Mouse (Mus musculus) ZHBTc4 (cell line): ENCODE results near the gene Wt1.
A peak's percentile ranks its signal among the peaks of the same experiment; 100 is the strongest.

ENCODE experiments used
- DNase-seq: peaks from one replicate; pipeline ENCODE4 v3.0.0-alpha.2; 2011; ENCODE audit warnings: low read depth, low spot score

Gene Wt1

GRCm38 (mm10) chr2:105126279-105126678 is at the start of gene Wt1:
TSS of gene Wt1 (plus strand) at chr2:105126529.
- DNase-seq, result peak; percentile 81

DNA sequence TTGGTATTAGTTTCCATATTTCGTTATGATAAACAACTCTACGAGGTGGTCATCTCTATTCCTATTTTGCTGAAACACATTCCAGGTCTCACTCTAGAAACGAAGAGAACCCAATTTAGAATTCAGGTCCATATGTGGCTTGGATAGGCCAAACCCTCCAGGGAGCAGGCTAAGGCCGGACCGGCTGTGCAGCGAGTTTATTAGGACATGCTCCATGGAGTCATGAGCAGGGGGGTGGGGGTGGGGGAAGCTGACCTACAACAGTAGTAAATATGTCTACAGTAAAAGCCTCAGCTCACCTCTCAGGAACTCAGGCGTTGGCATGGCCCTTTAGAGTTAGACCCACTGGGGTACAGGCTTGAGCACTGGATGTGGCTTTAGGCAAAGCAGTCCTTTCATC is 49.2 kb upstream of the Wt1 start:
- no peak for DNase-seq

DNA sequence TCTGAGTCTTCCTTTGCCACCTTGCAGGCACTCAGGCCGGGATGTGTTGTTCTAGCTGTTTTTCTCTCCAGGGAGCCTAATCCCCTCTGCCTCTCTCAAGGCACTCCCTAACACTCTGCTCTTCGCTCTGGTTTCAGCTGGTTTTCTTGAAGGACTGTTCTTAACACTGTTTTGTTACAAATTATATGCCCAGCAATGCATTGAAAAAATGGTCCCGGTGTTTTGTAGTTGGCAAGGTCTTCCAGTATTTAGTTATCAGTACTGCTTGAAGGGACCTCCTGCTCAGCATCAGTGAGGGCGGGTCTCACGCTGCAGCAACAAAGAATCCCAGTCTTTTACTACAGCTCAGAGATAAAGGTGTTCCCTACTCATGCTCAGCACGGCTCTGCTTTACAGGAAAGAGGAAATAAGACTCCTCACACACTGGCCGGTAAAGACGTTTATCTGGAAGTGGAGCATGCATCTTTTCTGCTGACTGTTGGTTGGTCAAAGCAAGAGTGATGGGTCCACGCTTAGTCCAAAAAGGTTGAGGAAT is 44.0 kb upstream of the Wt1 start:
- peak; percentile 51 for DNase-seq

- DNase-seq, result no peak
Measured at GRCm38 (mm10) chr2:105084035-105084434, 42.3 kb upstream of the Wt1 start.

DNA sequence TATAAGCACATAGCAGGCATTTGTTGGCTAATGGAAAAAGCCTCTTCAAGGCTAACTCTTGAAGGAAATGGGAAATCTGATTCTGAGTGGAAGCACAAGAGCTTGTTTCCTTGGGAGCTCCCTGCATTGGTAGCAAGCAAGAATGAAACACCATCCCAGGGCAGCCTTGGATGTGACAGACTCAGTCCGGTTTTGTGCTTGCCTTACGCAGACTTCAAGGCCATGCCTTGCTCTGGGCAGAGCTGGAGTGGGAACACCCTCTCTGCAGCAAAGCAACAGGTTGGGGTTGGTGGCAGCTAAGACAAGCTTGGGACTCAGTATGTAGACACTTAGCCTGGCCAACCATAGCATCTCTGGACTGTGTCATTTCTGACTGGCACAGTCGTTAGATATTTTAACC is 40.2 kb upstream of the Wt1 start:
- no peak for DNase-seq

DNA sequence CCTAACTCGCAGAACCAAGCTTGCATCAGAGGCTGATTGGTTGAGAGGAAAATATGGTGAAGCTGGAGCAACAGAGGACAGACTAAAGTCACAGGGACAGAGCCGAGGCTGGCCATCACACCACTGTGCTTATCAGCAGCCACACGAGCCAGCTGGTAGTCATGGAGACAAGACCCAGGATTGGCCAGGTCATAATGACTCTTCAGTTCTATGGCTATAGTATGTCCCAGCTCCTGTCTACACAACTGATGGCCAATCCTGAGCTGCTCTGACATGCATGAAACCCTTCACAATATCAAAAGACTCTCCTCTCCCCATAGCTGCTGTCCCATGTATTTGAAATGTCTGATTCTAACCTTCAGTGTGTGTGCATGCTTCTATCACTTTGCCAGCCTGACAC is 38.3 kb upstream of the Wt1 start:
- DNase-seq, result no peak

DNA sequence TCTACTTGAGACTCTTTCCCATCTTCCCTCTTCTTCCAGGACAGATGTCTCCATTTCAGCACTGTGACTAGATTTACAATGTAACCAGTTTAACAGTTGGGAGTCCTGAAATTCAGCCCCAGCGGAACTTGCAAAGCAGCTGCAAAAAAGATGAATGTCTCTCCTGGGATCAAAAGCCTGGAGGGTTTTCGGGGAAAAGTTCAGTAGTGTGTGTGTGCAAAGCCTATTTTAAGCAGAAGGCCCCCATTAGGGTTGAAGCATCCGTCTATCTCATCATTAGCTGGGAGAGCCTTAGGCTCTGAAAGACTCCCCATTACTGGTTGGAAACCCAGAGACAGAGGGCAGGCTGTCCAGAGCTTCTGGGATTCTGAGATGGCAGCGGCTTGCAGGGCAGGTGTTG is 37.2 kb upstream of the Wt1 start:
- no peak for DNase-seq

- no peak for DNase-seq
Measured at GRCm38 (mm10) chr2:105089581-105090508, 36.5 kb upstream of the Wt1 start.

DNA sequence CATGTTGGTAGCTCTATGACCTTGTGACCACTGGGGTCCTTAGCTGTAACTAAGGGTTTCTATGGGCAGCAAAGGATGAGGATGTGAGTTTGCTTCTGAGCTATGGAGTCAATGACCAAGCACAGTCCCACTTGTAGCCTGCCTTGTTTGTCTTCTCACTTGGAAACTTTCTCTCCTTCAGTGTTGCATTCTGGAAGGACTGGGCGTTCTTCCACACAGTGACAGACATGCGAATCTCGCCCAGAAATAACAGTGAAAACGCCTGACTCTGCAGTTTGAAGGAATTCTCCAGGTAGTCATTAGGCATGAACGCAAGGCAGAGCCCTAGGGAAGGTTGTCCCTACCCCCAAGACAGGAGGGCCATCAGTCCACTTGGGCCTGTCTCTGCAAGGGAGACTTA is 35.3 kb upstream of the Wt1 start:
- no peak for DNase-seq

- no peak for DNase-seq
Measured at GRCm38 (mm10) chr2:105091718-105092117, 34.6 kb upstream of the Wt1 start, which contains the start of gene Gm11060. TSS of gene Gm11060 (plus strand) at chr2:105092018.

- DNase-seq, result no peak
Measured at GRCm38 (mm10) chr2:105097294-105097953, 28.9 kb upstream of the Wt1 start.

DNA sequence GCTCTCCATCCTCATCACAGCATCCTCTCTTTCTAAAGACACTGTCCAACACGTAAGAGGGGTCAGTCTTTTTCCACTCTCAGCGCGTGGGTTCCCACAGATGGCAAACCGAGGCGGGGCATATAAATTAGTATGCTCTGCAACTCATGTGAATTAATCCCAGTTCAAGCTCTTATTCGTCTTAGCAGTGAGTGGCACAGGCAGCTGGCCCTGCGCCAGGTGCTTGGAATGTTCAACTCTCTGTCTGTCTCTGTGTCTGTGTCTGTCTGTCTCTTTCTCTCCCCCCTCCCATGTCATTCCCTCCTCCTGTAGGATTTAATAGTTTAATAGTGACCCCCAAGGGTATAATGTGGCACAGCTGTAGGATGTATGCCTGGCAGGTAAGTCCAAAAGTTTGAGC is 26.9 kb upstream of the Wt1 start:
- DNase-seq, result no peak

- peak; percentile 42 for DNase-seq
Measured at GRCm38 (mm10) chr2:105100541-105100940, 25.8 kb upstream of the Wt1 start.

DNA sequence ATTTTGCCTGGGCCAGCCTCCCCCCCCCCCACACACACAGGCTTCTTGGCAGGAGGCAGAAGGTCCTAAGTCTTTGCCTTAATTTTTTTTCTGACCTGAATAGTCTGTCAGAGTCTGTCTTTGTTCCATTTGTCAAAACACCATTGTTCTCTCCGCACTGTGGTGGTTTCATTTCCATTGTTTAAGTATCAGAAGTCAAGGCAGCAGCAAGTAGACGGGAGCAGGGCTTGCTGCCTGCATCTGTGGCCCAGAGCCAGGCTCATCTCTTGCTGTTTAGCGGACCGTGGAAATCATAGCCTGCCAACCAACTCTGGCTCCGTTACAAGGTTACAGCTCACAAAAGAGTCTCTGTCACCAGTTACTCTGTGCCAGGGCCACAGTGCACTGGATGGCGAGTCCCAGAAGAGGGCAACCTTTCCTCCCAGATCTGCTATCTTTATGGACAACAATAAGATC is 17.6 kb upstream of the Wt1 start:
- DNase-seq, result peak; percentile 62

DNA sequence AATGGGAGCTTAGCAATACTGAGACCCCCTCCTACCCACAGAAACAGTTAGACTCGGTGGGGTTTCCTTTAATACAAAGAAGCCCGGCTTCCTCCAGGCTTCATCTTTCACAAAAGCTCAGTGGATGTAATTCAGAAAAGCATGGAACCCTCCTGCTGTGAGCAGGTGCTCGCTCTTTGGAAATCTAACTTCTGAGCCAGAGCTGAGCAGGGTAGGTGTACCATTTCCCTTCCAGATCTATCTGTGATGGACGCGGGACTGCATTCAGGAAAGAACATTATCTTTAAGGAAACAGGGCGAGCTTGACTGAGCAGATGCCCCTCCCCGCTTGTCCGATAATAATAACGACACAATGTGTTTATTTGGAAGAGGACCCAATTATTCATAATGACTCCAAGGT is 12.3 kb upstream of the Wt1 start:
- DNase-seq, result peak; percentile 82

- no peak for DNase-seq
Measured at GRCm38 (mm10) chr2:105117669-105118068, 8.7 kb upstream of the Wt1 start.

GRCm38 (mm10) chr2:105122216-105122615 is 4.1 kb upstream of the Wt1 start:
- no peak for DNase-seq

- DNase-seq, result peak; percentile 50
Measured at GRCm38 (mm10) chr2:105122886-105123285, 3.4 kb upstream of the Wt1 start.

DNA sequence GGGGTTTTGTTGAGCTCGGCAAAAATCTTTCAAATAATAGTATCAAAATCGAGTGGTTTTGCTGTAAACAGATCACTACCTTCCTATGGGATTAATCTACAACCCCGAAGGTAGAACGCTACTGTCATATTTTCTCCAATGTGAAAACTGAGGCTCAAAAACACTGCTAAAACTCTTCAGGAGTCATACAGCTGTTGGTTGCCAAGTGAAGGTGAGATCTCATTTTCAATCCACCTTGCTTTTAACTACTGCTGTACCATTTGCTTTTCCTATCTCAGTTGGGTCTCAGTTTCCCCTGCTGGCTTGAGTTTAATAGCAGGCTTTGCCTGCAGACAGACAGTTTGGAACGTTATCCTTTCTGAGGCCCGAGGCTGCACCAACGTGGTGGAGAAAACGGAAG is 2.9 kb upstream of the Wt1 start:
- DNase-seq, result no peak

GRCm38 (mm10) chr2:105123881-105124280 is 2.4 kb upstream of the Wt1 start:
- no peak for DNase-seq

GRCm38 (mm10) chr2:105124391-105124790 is 1.9 kb upstream of the Wt1 start:
- DNase-seq, result no peak

GRCm38 (mm10) chr2:105125205-105125604 is 1.1 kb upstream of the Wt1 start:
- DNase-seq, result no peak

GRCm38 (mm10) chr2:105125641-105126040 is 688 bp upstream of the Wt1 start:
- no peak for DNase-seq
